Mouse (Mus musculus) testis, adult 2 months (tissue): ENCODE results near the gene Samd4.

Experiments used
- CTCF ChIP-seq: fragments of 200-500 bp; IDR thresholded peaks from 2 replicates; pipeline ENCODE4 v1.5.1; 2012; ENCODE audit warnings: low read depth, mild to moderate bottlenecking, inconsistent platforms, low read length, moderate library complexity; ENCODE audit not compliant: control insufficient read depth, insufficient read depth, insufficient replicate concordance
- POLR2A ChIP-seq: fragments of 200-500 bp; IDR thresholded peaks from 2 replicates; pipeline ENCODE4 v1.6.1; 2012; ENCODE audit warnings: low read depth, mild to moderate bottlenecking, inconsistent platforms, low read length, moderate library complexity; ENCODE audit not compliant: control insufficient read depth

GRCm38 (mm10) chr14:47105755-47106154 is 223.1 kb downstream of the Samd4 start:
- no peak for TF ChIP-seq CTCF
- TF ChIP-seq POLR2A = no peak
